8 mouse cellular contexts compared by ENCODE assay signal in the genomic region with DNA sequence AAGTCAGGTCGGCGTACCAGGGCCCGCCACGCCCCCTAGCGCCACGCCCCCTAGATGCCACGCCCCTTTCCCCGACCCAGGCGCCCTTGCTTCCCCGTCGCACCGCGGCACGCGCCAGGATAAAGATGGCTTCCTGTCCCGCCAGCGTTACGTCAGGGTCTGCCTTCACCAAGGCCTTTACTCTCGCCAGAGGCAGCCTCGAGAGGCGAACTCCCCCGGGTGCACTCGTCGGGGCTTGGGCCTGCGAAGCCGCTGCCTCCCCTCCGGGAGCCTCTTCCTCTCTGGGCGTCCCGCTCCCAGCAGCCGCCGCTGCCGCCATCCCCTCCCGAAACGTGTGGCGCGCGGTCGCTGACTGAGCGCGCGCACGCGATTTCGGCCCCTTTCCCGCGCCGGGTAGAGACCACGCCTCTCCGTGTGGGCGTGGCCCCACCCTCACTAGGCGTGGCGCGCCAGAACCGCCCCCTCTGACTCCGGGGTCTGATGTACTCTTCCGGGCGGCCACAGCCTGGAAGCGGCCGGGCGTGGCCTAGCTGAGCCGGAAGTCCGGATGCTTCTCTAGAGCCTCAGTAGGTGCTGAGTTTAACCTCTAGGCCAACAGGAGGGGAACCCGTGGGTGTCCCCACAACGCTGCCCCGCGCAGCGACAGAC. TPM values are rescaled to one million over a fixed set of nuclear protein-coding genes. Genes with fewer than 3 reads are reported as not detected.
DNase-seq lines count a peak whose midpoint lies in the region; ATAC-seq lines count a peak whose summit lies in the region.

No protein-coding gene starts in this region.

- H3K27ac ChIP-seq in hindbrain, embryonic 12.5 days = peak overlapping the region; percentile 88

- peak overlapping the region; percentile 65 for H3K4me3 ChIP-seq in hindbrain, embryonic 12.5 days

- no peaks in the 10 kb centered on the region for H3K9me3 ChIP-seq in hindbrain, embryonic 12.5 days (replicated peaks)

- peak; percentile 99 for ATAC-seq in hindbrain, embryonic 12.5 days (ENCODE audit: low FRiP score)

- peaks cover 5% of the 10 kb centered on the region; the same call in 1 of the 2 replicates for H3K36me3 ChIP-seq in hindbrain, embryonic 12.5 days

- H3K9ac ChIP-seq in hindbrain, embryonic 12.5 days = peak overlapping the region; percentile 72

- DNase-seq in MN1 (ENCODE audit: low spot score) = peak; percentile 96
- DNase-seq in cerebellum, adult 9-10 months = peak; percentile 92
- peak; percentile 82 to 91 for DNase-seq in frontal cortex, adult 2 months (ENCODE audit: extremely low spot score in 1 of 2, low spot score in 1 of 2)
- peak; percentile 91 to 92 for DNase-seq in layer of hippocampus, postnatal 14 days (ENCODE audit: low spot score in 2 of 2)
- DNase-seq in lung, postnatal 14 days = peak; percentile 96
- DNase-seq in retina, adult 2 months (ENCODE audit: low read depth, low spot score) = peak; percentile 87
- DNase-seq in thymus, postnatal 36 days = peak; percentile 97 to 98

- under 1% methylated on average over 64 of the region's 67 CpGs for WGBS in hindbrain, embryonic 12.5 days

- no peaks in the 10 kb centered on the region for H3K27me3 ChIP-seq in hindbrain, embryonic 12.5 days

- H3K4me1 ChIP-seq in hindbrain, embryonic 12.5 days = 0 out of 2 replicates have a peak, but pooled peaks cover 5% of the 10 kb centered on the region

- peak overlapping the region; percentile 53 for H3K4me2 ChIP-seq in hindbrain, embryonic 12.5 days (replicated peaks)

RNA-seq across cellular contexts. Expression of a gene that starts 52.5 kb away (rescaled TPM):
- polyA plus RNA-seq in frontal cortex, adult 2 months (2012; rRNA removed) = 41.6 and 44.6 TPM in 2 replicates
- polyA plus RNA-seq in hindbrain, embryonic 12.5 days (2016; fragmentation: Nextera tagmentation; extraction: Ambion mirVana) = 94.6 and 99.0 TPM in 2 replicates
- total RNA-seq in layer of hippocampus, postnatal 14 days (2021) = 10 to 100 TPM; 36.4 to 41.4 TPM

Comparison
In these comparisons a context has a peak if more than half of its experiments do, and no peak if none do; other contexts are left out.
1. Peak in every context shown above with its lines: DNase-seq, ATAC-seq, H3K4me3 ChIP-seq and H3K27ac ChIP-seq.